Mouse (Mus musculus) monocyte, adult 59 days (primary cell): ENCODE data around the gene Tmem131l. TPM values are rescaled to one million over a fixed set of nuclear protein-coding genes. Genes with fewer than 3 reads are reported as not detected.

Experiments
- total RNA-seq, 2 experiments: library from RNA; stranded (reverse); gene quantifications; one replicate each; pipeline ENCODE4 v1.2.4; 2023

Gene Tmem131l
- 100 to 1,000 TPM; 141 to 149 TPM for total RNA-seq

GRCm38 (mm10) chr3:84039646-84040475, at the start of gene Tmem131l:
Tmem131l (minus strand) TSS chr3:84040175.

Other genes starting within 250 kb of the Tmem131l start
- 100 to 1,000 TPM; 174 to 206 TPM for gene Tlr2, start 198.4 kb downstream of the Tmem131l start, total RNA-seq
- 1 to 10 TPM in 1 of 2 experiments, not detected in 1; 1.3 TPM for gene Mnd1, start 115.6 kb upstream of the Tmem131l start, total RNA-seq
- gene Gm6525, start 133.9 kb upstream of the Tmem131l start, total RNA-seq, result not detected